Mouse (Mus musculus): ENCODE measurements around the gene Trip12. TPM values are rescaled to one million over a fixed set of nuclear protein-coding genes. Genes with fewer than 3 reads are reported as not detected.

Gene Trip12
- polyA plus RNA-seq, 1 experiment from 2014 or later, result 87.2 TPM

GRCm38 (mm10) chr1:84733799-84734198 lies 106.5 kb downstream of the Trip12 start:
- no peak for ATAC-seq (ENCODE audit: insufficient number of reproducible peaks, insufficient read depth, low FRiP score, low read depth)
- H3K4me3 ChIP-seq (ENCODE audit: low read depth, low read length), result no peak overlapping the region
- no peaks in the 10 kb centered on the region for H3K9me3 ChIP-seq (ENCODE audit: control insufficient read depth, low read depth, low read length)
- H3K27ac ChIP-seq (ENCODE audit: low read length), result no peak overlapping the region
- 61% methylated on average over 3 of the region's 3 CpGs for WGBS
- no peak overlapping the region for H3K4me2 ChIP-seq (replicated peaks; ENCODE audit: low read depth, low read length)
- no peaks in the 10 kb centered on the region for H3K27me3 ChIP-seq (ENCODE audit: control insufficient read depth, insufficient read depth, low read length)
- no peak overlapping the region for H3K9ac ChIP-seq (replicated peaks; ENCODE audit: low read depth, low read length)
- H3K4me1 ChIP-seq (ENCODE audit: control insufficient read depth, insufficient read depth, low read length), result no peaks in the 10 kb centered on the region
- peaks cover 54% of the 10 kb centered on the region for H3K36me3 ChIP-seq (ENCODE audit: control insufficient read depth, insufficient read depth, low read length)

- Histone ChIP-seq H3K9ac (replicated peaks; ENCODE audit: low read depth, low read length) (no peak overlapping the region), H3K36me3 (ENCODE audit: control insufficient read depth, insufficient read depth, low read length) (peaks cover 53% of the 10 kb centered on the region), H3K4me2 (replicated peaks; ENCODE audit: low read depth, low read length) (no peak overlapping the region), H3K4me3 (ENCODE audit: low read depth, low read length) (no peak overlapping the region), H3K27me3 (ENCODE audit: control insufficient read depth, insufficient read depth, low read length) (no peaks in the 10 kb centered on the region), H3K4me1 (ENCODE audit: control insufficient read depth, insufficient read depth, low read length) (no peaks in the 10 kb centered on the region), H3K27ac (ENCODE audit: low read length) (no peak overlapping the region), H3K9me3 (ENCODE audit: control insufficient read depth, low read depth, low read length) (no peaks in the 10 kb centered on the region)
- no peak for ATAC-seq (ENCODE audit: insufficient number of reproducible peaks, insufficient read depth, low FRiP score, low read depth)
- 91% methylated on average over 1 of the region's 1 CpGs for WGBS
These were observed 108.6 kb downstream of the Trip12 start for GRCm38 (mm10) chr1:84731763-84732162.

- Histone ChIP-seq H3K36me3 (ENCODE audit: control insufficient read depth, insufficient read depth, low read length) (peaks cover 47% of the 10 kb centered on the region), H3K9ac (replicated peaks; ENCODE audit: low read depth, low read length) (no peak overlapping the region), H3K4me3 (ENCODE audit: low read depth, low read length) (no peak overlapping the region), H3K4me1 (ENCODE audit: control insufficient read depth, insufficient read depth, low read length) (no peaks in the 10 kb centered on the region), H3K4me2 (replicated peaks; ENCODE audit: low read depth, low read length) (no peak overlapping the region), H3K27me3 (ENCODE audit: control insufficient read depth, insufficient read depth, low read length) (no peaks in the 10 kb centered on the region), H3K9me3 (ENCODE audit: control insufficient read depth, low read depth, low read length) (no peaks in the 10 kb centered on the region), H3K27ac (ENCODE audit: low read length) (no peak overlapping the region)
- no peak for ATAC-seq (ENCODE audit: insufficient number of reproducible peaks, insufficient read depth, low FRiP score, low read depth)
These were observed 117.5 kb downstream of the Trip12 start for GRCm38 (mm10) chr1:84722841-84723240.

GRCm38 (mm10) chr1:84722371-84722770 lies 117.9 kb downstream of the Trip12 start:
- ATAC-seq (ENCODE audit: insufficient number of reproducible peaks, insufficient read depth, low FRiP score, low read depth), result no peak

GRCm38 (mm10) chr1:84721942-84722341 lies 118.4 kb downstream of the Trip12 start:
- H3K36me3 ChIP-seq (ENCODE audit: control insufficient read depth, insufficient read depth, low read length), result peaks cover 40% of the 10 kb centered on the region
- ATAC-seq (ENCODE audit: insufficient number of reproducible peaks, insufficient read depth, low FRiP score, low read depth), result no peak

More at GRCm38 (mm10) chr1:84722371-84722770, 117.9 kb downstream of the Trip12 start:
- Histone ChIP-seq H3K9me3 (ENCODE audit: control insufficient read depth, low read depth, low read length) (no peaks in the 10 kb centered on the region), H3K36me3 (ENCODE audit: control insufficient read depth, insufficient read depth, low read length) (peaks cover 42% of the 10 kb centered on the region), H3K9ac (replicated peaks; ENCODE audit: low read depth, low read length) (no peak overlapping the region), H3K4me3 (ENCODE audit: low read depth, low read length) (no peak overlapping the region), H3K27ac (ENCODE audit: low read length) (no peak overlapping the region), H3K27me3 (ENCODE audit: control insufficient read depth, insufficient read depth, low read length) (no peaks in the 10 kb centered on the region), H3K4me2 (replicated peaks; ENCODE audit: low read depth, low read length) (no peak overlapping the region), H3K4me1 (ENCODE audit: control insufficient read depth, insufficient read depth, low read length) (no peaks in the 10 kb centered on the region)
- whole genome bisulfite sequencing, result 96% methylated on average over 3 of the region's 3 CpGs

GRCm38 (mm10) chr1:84709810-84710785 lies 130.2 kb downstream of the Trip12 start:
- no peaks in the 10 kb centered on the region for H3K36me3 ChIP-seq (ENCODE audit: control insufficient read depth, insufficient read depth, low read length)
- H3K27me3 ChIP-seq (ENCODE audit: control insufficient read depth, insufficient read depth, low read length), result no peaks in the 10 kb centered on the region
- no peaks in the 10 kb centered on the region for H3K4me1 ChIP-seq (ENCODE audit: control insufficient read depth, insufficient read depth, low read length)
- no peak for ATAC-seq (ENCODE audit: insufficient number of reproducible peaks, insufficient read depth, low FRiP score, low read depth)
- no peaks in the 10 kb centered on the region for H3K9me3 ChIP-seq (ENCODE audit: control insufficient read depth, low read depth, low read length)
- peak overlapping the region; percentile 19 for H3K4me2 ChIP-seq (replicated peaks; ENCODE audit: low read depth, low read length)
- no peak overlapping the region for H3K27ac ChIP-seq (ENCODE audit: low read length)
- no peak overlapping the region for H3K4me3 ChIP-seq (ENCODE audit: low read depth, low read length)
- H3K9ac ChIP-seq (replicated peaks; ENCODE audit: low read depth, low read length), result no peak overlapping the region
- 13% methylated on average over 31 of the region's 31 CpGs for WGBS

More at GRCm38 (mm10) chr1:84721942-84722341, 118.4 kb downstream of the Trip12 start:
- Histone ChIP-seq H3K9me3 (ENCODE audit: control insufficient read depth, low read depth, low read length) (no peaks in the 10 kb centered on the region), H3K4me1 (ENCODE audit: control insufficient read depth, insufficient read depth, low read length) (no peaks in the 10 kb centered on the region), H3K4me2 (replicated peaks; ENCODE audit: low read depth, low read length) (no peak overlapping the region), H3K9ac (replicated peaks; ENCODE audit: low read depth, low read length) (no peak overlapping the region), H3K4me3 (ENCODE audit: low read depth, low read length) (no peak overlapping the region), H3K27me3 (ENCODE audit: control insufficient read depth, insufficient read depth, low read length) (no peaks in the 10 kb centered on the region), H3K27ac (ENCODE audit: low read length) (no peak overlapping the region)
- WGBS, result 83% methylated on average over 3 of the region's 3 CpGs

- no peak for ATAC-seq (ENCODE audit: insufficient number of reproducible peaks, insufficient read depth, low FRiP score, low read depth)
- Histone ChIP-seq H3K27ac (ENCODE audit: low read length) (no peak overlapping the region), H3K9me3 (ENCODE audit: control insufficient read depth, low read depth, low read length) (no peaks in the 10 kb centered on the region), H3K4me1 (ENCODE audit: control insufficient read depth, insufficient read depth, low read length) (no peaks in the 10 kb centered on the region), H3K4me3 (ENCODE audit: low read depth, low read length) (no peak overlapping the region), H3K4me2 (replicated peaks; ENCODE audit: low read depth, low read length) (peak overlapping the region; percentile 19; the same call in 1 of the 2 replicates), H3K36me3 (ENCODE audit: control insufficient read depth, insufficient read depth, low read length) (no peaks in the 10 kb centered on the region), H3K27me3 (ENCODE audit: control insufficient read depth, insufficient read depth, low read length) (no peaks in the 10 kb centered on the region), H3K9ac (replicated peaks; ENCODE audit: low read depth, low read length) (no peak overlapping the region)
- WGBS, result 25% methylated on average over 5 of the region's 5 CpGs
These were observed 130.9 kb downstream of the Trip12 start for GRCm38 (mm10) chr1:84709406-84709805.

GRCm38 (mm10) chr1:84700254-84700653 lies 140.1 kb downstream of the Trip12 start:
- H3K4me3 ChIP-seq (ENCODE audit: low read depth, low read length), result no peak overlapping the region
- no peaks in the 10 kb centered on the region for H3K36me3 ChIP-seq (ENCODE audit: control insufficient read depth, insufficient read depth, low read length)
- H3K9me3 ChIP-seq (ENCODE audit: control insufficient read depth, low read depth, low read length), result no peaks in the 10 kb centered on the region
- peaks cover 3% of the 10 kb centered on the region; the same call in 1 of the 2 replicates for H3K4me1 ChIP-seq (ENCODE audit: control insufficient read depth, insufficient read depth, low read length)
- H3K27me3 ChIP-seq (ENCODE audit: control insufficient read depth, insufficient read depth, low read length), result 0 out of 2 replicates have a peak, but pooled peaks cover 2% of the 10 kb centered on the region
- no peak overlapping the region for H3K9ac ChIP-seq (replicated peaks; ENCODE audit: low read depth, low read length)
- no peak for ATAC-seq (ENCODE audit: insufficient number of reproducible peaks, insufficient read depth, low FRiP score, low read depth)
- 95% methylated on average over 6 of the region's 6 CpGs for WGBS
- H3K4me2 ChIP-seq (replicated peaks; ENCODE audit: low read depth, low read length), result no peak overlapping the region
- no peak overlapping the region for H3K27ac ChIP-seq (ENCODE audit: low read length)
